Mouse (Mus musculus): ENCODE results near the gene Hoxd12. TPM values are rescaled to one million over a fixed set of nuclear protein-coding genes. Genes with fewer than 3 reads are reported as not detected.
A peak's percentile ranks its signal among the peaks of the same experiment; 100 is the strongest.

The Hoxd12 gene
- polyA plus RNA-seq, 1 experiment = not detected

- H3K4me3 ChIP-seq (ENCODE audit: insufficient read depth, low read depth, low read length) = peak overlapping the region; percentile 32
- no peaks in the 10 kb centered on the region for H3K27me3 ChIP-seq (replicated peaks; ENCODE audit: control insufficient read depth, insufficient read depth, low read length)
- no peaks in the 10 kb centered on the region for H3K36me3 ChIP-seq (ENCODE audit: control insufficient read depth, insufficient read depth, low read length)
- peak; percentile 89 for DNase-seq
- TF ChIP-seq POLR2A (IDR thresholded peaks at IDR 0.05; ENCODE audit: low read depth, low read length) (no peak), CTCF (conservative IDR thresholded peaks at IDR 0.05; ENCODE audit: insufficient read depth, insufficient read length, low read depth, low read length) (peak; percentile 89)
- peak overlapping the region; percentile 90 for H3K27ac ChIP-seq (ENCODE audit: insufficient read depth, low read depth, low read length)
- WGBS = 20% methylated on average over 17 of the region's 17 CpGs
- H3K4me1 ChIP-seq (ENCODE audit: control insufficient read depth, insufficient read depth, low read length) = no peaks in the 10 kb centered on the region
These were observed 27.4 kb downstream of the Hoxd12 start for GRCm38 (mm10) chr2:74701949-74702819.

- Histone ChIP-seq H3K4me1 (ENCODE audit: control insufficient read depth, insufficient read depth, low read length) (no peaks in the 10 kb centered on the region), H3K27me3 (replicated peaks; ENCODE audit: control insufficient read depth, insufficient read depth, low read length) (no peaks in the 10 kb centered on the region), H3K27ac (ENCODE audit: insufficient read depth, low read depth, low read length) (peak overlapping the region; percentile 78), H3K4me3 (ENCODE audit: insufficient read depth, low read depth, low read length) (no peak overlapping the region), H3K36me3 (ENCODE audit: control insufficient read depth, insufficient read depth, low read length) (no peaks in the 10 kb centered on the region)
- DNase-seq = no peak
- 63% methylated on average over 6 of the region's 6 CpGs for WGBS
- TF ChIP-seq CTCF (conservative IDR thresholded peaks at IDR 0.05; ENCODE audit: insufficient read depth, insufficient read length, low read depth, low read length) (no peak), POLR2A (IDR thresholded peaks at IDR 0.05; ENCODE audit: low read depth, low read length) (no peak)
These were observed 28.0 kb downstream of the Hoxd12 start for GRCm38 (mm10) chr2:74702820-74703219.

- 61% methylated on average over 10 of the region's 10 CpGs for WGBS
- no peaks in the 10 kb centered on the region for H3K4me1 ChIP-seq (ENCODE audit: control insufficient read depth, insufficient read depth, low read length)
- TF ChIP-seq POLR2A (IDR thresholded peaks at IDR 0.05; ENCODE audit: low read depth, low read length) (no peak), CTCF (conservative IDR thresholded peaks at IDR 0.05; ENCODE audit: insufficient read depth, insufficient read length, low read depth, low read length) (no peak)
- peak overlapping the region; percentile 97 for H3K27ac ChIP-seq (ENCODE audit: insufficient read depth, low read depth, low read length)
- no peaks in the 10 kb centered on the region for H3K36me3 ChIP-seq (ENCODE audit: control insufficient read depth, insufficient read depth, low read length)
- no peaks in the 10 kb centered on the region for H3K27me3 ChIP-seq (replicated peaks; ENCODE audit: control insufficient read depth, insufficient read depth, low read length)
- DNase-seq = no peak
- H3K4me3 ChIP-seq (ENCODE audit: insufficient read depth, low read depth, low read length) = no peak overlapping the region
These were observed 28.5 kb downstream of the Hoxd12 start for GRCm38 (mm10) chr2:74703317-74703716.

GRCm38 (mm10) chr2:74703720-74704392 is 29.0 kb downstream of the Hoxd12 start:
- peak overlapping the region; percentile 97 for H3K27ac ChIP-seq (ENCODE audit: insufficient read depth, low read depth, low read length)
- H3K4me3 ChIP-seq (ENCODE audit: insufficient read depth, low read depth, low read length) = peak overlapping the region; percentile 72
- peaks cover 3% of the 10 kb centered on the region; the same call in 1 of the 2 replicates for H3K4me1 ChIP-seq (ENCODE audit: control insufficient read depth, insufficient read depth, low read length)
- TF ChIP-seq CTCF (conservative IDR thresholded peaks at IDR 0.05; ENCODE audit: insufficient read depth, insufficient read length, low read depth, low read length) (no peak), POLR2A (IDR thresholded peaks at IDR 0.05; ENCODE audit: low read depth, low read length) (no peak)
- H3K36me3 ChIP-seq (ENCODE audit: control insufficient read depth, insufficient read depth, low read length) = no peaks in the 10 kb centered on the region
- 39% methylated on average over 26 of the region's 26 CpGs for WGBS
- DNase-seq = peak; percentile 83
- H3K27me3 ChIP-seq (replicated peaks; ENCODE audit: control insufficient read depth, insufficient read depth, low read length) = no peaks in the 10 kb centered on the region

GRCm38 (mm10) chr2:74704393-74704998 is 29.7 kb downstream of the Hoxd12 start, which contains the start of gene Hoxd8:
TSS of gene Hoxd8 (plus strand) at chr2:74704615.
- WGBS = 2% methylated on average over 50 of the region's 52 CpGs
- peak within 1 kb of the TSS; percentile 97 for H3K27ac ChIP-seq (ENCODE audit: insufficient read depth, low read depth, low read length)
- TF ChIP-seq CTCF (conservative IDR thresholded peaks at IDR 0.05; ENCODE audit: insufficient read depth, insufficient read length, low read depth, low read length) (no peak), POLR2A (IDR thresholded peaks at IDR 0.05; ENCODE audit: low read depth, low read length) (no peak)
- H3K4me3 ChIP-seq (ENCODE audit: insufficient read depth, low read depth, low read length) = peak within 1 kb of the TSS; percentile 72
- H3K36me3 ChIP-seq (ENCODE audit: control insufficient read depth, insufficient read depth, low read length) = no peaks in the 10 kb centered on the region
- no peaks in the 10 kb centered on the region for H3K27me3 ChIP-seq (replicated peaks; ENCODE audit: control insufficient read depth, insufficient read depth, low read length)
- peak; percentile 90 for DNase-seq
- H3K4me1 ChIP-seq (ENCODE audit: control insufficient read depth, insufficient read depth, low read length) = peaks cover 3% of the 10 kb centered on the region; the same call in 1 of the 2 replicates

- peak; percentile 66 for DNase-seq
- under 1% methylated on average over 53 of the region's 66 CpGs for WGBS
- H3K27me3 ChIP-seq (replicated peaks; ENCODE audit: control insufficient read depth, insufficient read depth, low read length) = no peaks in the 10 kb centered on the region
- H3K27ac ChIP-seq (ENCODE audit: insufficient read depth, low read depth, low read length) = peak overlapping the region; percentile 97
- no peak for TF ChIP-seq POLR2A (IDR thresholded peaks at IDR 0.05; ENCODE audit: low read depth, low read length)
- TF ChIP-seq CTCF (conservative IDR thresholded peaks at IDR 0.05; ENCODE audit: insufficient read depth, insufficient read length, low read depth, low read length) = no peak
- H3K4me3 ChIP-seq (ENCODE audit: insufficient read depth, low read depth, low read length) = peak overlapping the region; percentile 72
- H3K4me1 ChIP-seq (ENCODE audit: control insufficient read depth, insufficient read depth, low read length) = peaks cover 3% of the 10 kb centered on the region; the same call in 1 of the 2 replicates
- H3K36me3 ChIP-seq (ENCODE audit: control insufficient read depth, insufficient read depth, low read length) = no peaks in the 10 kb centered on the region
These were observed 30.2 kb downstream of the Hoxd12 start for GRCm38 (mm10) chr2:74704999-74705466.
